Mouse (Mus musculus) hindbrain, embryonic 14.5 days (tissue): ENCODE measurements around the gene Abca14. TPM values are rescaled to one million over a fixed set of nuclear protein-coding genes. Genes with fewer than 3 reads are reported as not detected.
"Not testable (repeated sequence)": the region's sequence is repeated elsewhere in the genome, so short reads cannot be mapped to it uniquely, and the experiment has no call there.

Experiments
- ATAC-seq: fragments of 200-750 bp; cut with Nextera tagmentation; 2 replicates; pipeline ENCODE4 v1.8.0; 2017; ENCODE audit warnings: moderate number of reproducible peaks, mild to moderate bottlenecking, moderate TSS enrichment, moderate library complexity; ENCODE audit not compliant: low FRiP score
- DNase-seq: peaks from one replicate; pipeline ENCODE4 v3.0.0-alpha.2; 2015; ENCODE audit warnings: low spot score
- H3K27ac ChIP-seq: fragments of 300-500 bp; sonication (generic); 2 replicates; pipeline ENCODE4 v1.5.1; 2014; ENCODE audit warnings: mild to moderate bottlenecking, moderate library complexity
- H3K27me3 ChIP-seq: fragments of 300-500 bp; sonication (generic); 2 replicates; pipeline ENCODE4 v1.6.1; 2014; ENCODE audit warnings: mild to moderate bottlenecking, low read length, mixed read lengths; ENCODE audit not compliant: control insufficient read depth, insufficient read depth
- H3K36me3 ChIP-seq: fragments of 300-500 bp; sonication (generic); replicated peaks from 2 replicates; pipeline ENCODE4 v1.6.1; 2014; ENCODE audit not compliant: control insufficient read depth, insufficient read depth
- H3K4me1 ChIP-seq: fragments of 300-500 bp; sonication (generic); replicated peaks from 2 replicates; pipeline ENCODE4 v1.6.1; 2014; ENCODE audit warnings: antibody characterized with exemption, low read length, mixed read lengths; ENCODE audit not compliant: control insufficient read depth, insufficient read depth
- H3K4me2 ChIP-seq: fragments of 300-500 bp; sonication (generic); replicated peaks from 2 replicates; pipeline ENCODE4 v1.6.1; 2014; ENCODE audit warnings: mild to moderate bottlenecking, moderate library complexity
- H3K4me3 ChIP-seq: fragments of 300-500 bp; sonication (generic); replicated peaks from 2 replicates; pipeline ENCODE4 v1.5.1; 2014; ENCODE audit warnings: mild to moderate bottlenecking, low read length
- H3K9ac ChIP-seq: fragments of 300-500 bp; sonication (generic); 2 replicates; pipeline ENCODE4 v1.6.1; 2014
- H3K9me3 ChIP-seq: fragments of 300-500 bp; sonication (generic); 2 replicates; pipeline ENCODE4 v1.6.1; 2016; ENCODE audit warnings: low read length; ENCODE audit not compliant: control insufficient read depth
- WGBS: fragments of 180-500 bp; shearing (Covaris S2); extraction: QIAGEN DNeasy Blood & Tissue Kit; methylation state at CpG from one replicate; pipeline ENCODE4 v1.1.7; 2014; 5-methylcytosine and 5-hydroxymethylcytosine counted together
- polyA plus RNA-seq: library from polyadenylated mRNA; unstranded; fragments of >200 nt; fragmentation: Nextera tagmentation; extraction: Ambion mirVana; gene quantifications from 2 replicates; pipeline ENCODE4 v1.2.1, GENCODE M21; 2014

The Abca14 gene
- polyA plus RNA-seq, 1 experiment from 2014 or later, result not detected

GRCm38 (mm10) chr7:120285286-120285685 lies 81.5 kb downstream of the Abca14 start:
- H3K36me3 ChIP-seq, result no peaks in the 10 kb centered on the region
- no peak overlapping the region for H3K9ac ChIP-seq
- H3K4me2 ChIP-seq, result no peak overlapping the region
- H3K4me1 ChIP-seq, result no peaks in the 10 kb centered on the region
- ATAC-seq (no peak), DNase-seq (no peak)
- no peaks in the 10 kb centered on the region for H3K9me3 ChIP-seq
- H3K27me3 ChIP-seq, result no peaks in the 10 kb centered on the region
- no peak overlapping the region for H3K4me3 ChIP-seq
- 78% methylated on average over 3 of the region's 3 CpGs for WGBS
- no peak overlapping the region for H3K27ac ChIP-seq

- H3K9ac ChIP-seq, result no peak overlapping the region
- no peaks in the 10 kb centered on the region for H3K4me1 ChIP-seq
- H3K4me2 ChIP-seq, result no peak overlapping the region
- WGBS, result 85% methylated on average over 1 of the region's 1 CpGs
- no peak overlapping the region for H3K27ac ChIP-seq
- no peaks in the 10 kb centered on the region for H3K27me3 ChIP-seq
- H3K36me3 ChIP-seq, result no peaks in the 10 kb centered on the region
- H3K4me3 ChIP-seq, result no peak overlapping the region
- no peak for ATAC-seq
- no peaks in the 10 kb centered on the region for H3K9me3 ChIP-seq
- no peak for DNase-seq
These were observed 112.3 kb downstream of the Abca14 start for GRCm38 (mm10) chr7:120316086-120316485.

- no peak overlapping the region for H3K4me3 ChIP-seq
- no peak for ATAC-seq
- 54% methylated on average over 4 of the region's 4 CpGs for WGBS
- no peak overlapping the region for H3K4me2 ChIP-seq
- no peaks in the 10 kb centered on the region for H3K27me3 ChIP-seq
- H3K9ac ChIP-seq, result no peak overlapping the region
- H3K27ac ChIP-seq, result no peak overlapping the region
- no peaks in the 10 kb centered on the region for H3K9me3 ChIP-seq
- no peak for DNase-seq
- H3K4me1 ChIP-seq, result peaks cover 6% of the 10 kb centered on the region; the same call in 1 of the 2 replicates
- no peaks in the 10 kb centered on the region for H3K36me3 ChIP-seq
These were observed 119.2 kb downstream of the Abca14 start for GRCm38 (mm10) chr7:120322963-120323362.

GRCm38 (mm10) chr7:120325911-120326310 lies 122.2 kb downstream of the Abca14 start:
- not testable (repeated sequence) for DNase-seq, H3K27me3 ChIP-seq, ATAC-seq, H3K4me3 ChIP-seq, H3K27ac ChIP-seq, H3K9ac ChIP-seq, H3K4me2 ChIP-seq, H3K4me1 ChIP-seq, H3K9me3 ChIP-seq, H3K36me3 ChIP-seq
- WGBS, result 84% methylated on average over 2 of the region's 2 CpGs

GRCm38 (mm10) chr7:120327220-120328073 lies 123.7 kb downstream of the Abca14 start:
- no peaks in the 10 kb centered on the region for H3K9me3 ChIP-seq
- DNase-seq (peak; percentile 70), ATAC-seq (peak; percentile 57; the same call in 1 of the 2 replicates)
- peak overlapping the region; percentile 57 for H3K4me2 ChIP-seq
- peak overlapping the region; percentile 36; the same call in 1 of the 2 replicates for H3K9ac ChIP-seq
- 19% methylated on average over 22 of the region's 22 CpGs for WGBS
- H3K27ac ChIP-seq, result no peak overlapping the region
- H3K4me3 ChIP-seq, result peak overlapping the region; percentile 23
- no peaks in the 10 kb centered on the region for H3K36me3 ChIP-seq
- no peaks in the 10 kb centered on the region for H3K27me3 ChIP-seq
- H3K4me1 ChIP-seq, result peaks cover 7% of the 10 kb centered on the region; the same call in 1 of the 2 replicates

- DNase-seq (no peak), ATAC-seq (peak; percentile 21; the same call in 1 of the 2 replicates)
- H3K4me2 ChIP-seq, result peak within 1 kb of the TSS; percentile 57
- no peaks in the 10 kb centered on the region for H3K27me3 ChIP-seq
- no peak within 1 kb of the TSS for H3K27ac ChIP-seq
- H3K4me1 ChIP-seq, result peaks cover 7% of the 10 kb centered on the region; the same call in 1 of the 2 replicates
- no peaks in the 10 kb centered on the region for H3K9me3 ChIP-seq
- no peaks in the 10 kb centered on the region for H3K36me3 ChIP-seq
- H3K9ac ChIP-seq, result peak within 1 kb of the TSS; percentile 36; the same call in 1 of the 2 replicates
- H3K4me3 ChIP-seq, result 0 out of 2 replicates have a peak within 1 kb of the TSS, but pooled peaks have one; percentile 23
- WGBS, result 86% methylated on average over 22 of the region's 22 CpGs
These were observed 124.5 kb downstream of the Abca14 start, which contains the start of gene Abca15 for GRCm38 (mm10) chr7:120328087-120328793. TSS of gene Abca15 (plus strand) at chr7:120328670.

- H3K4me1 ChIP-seq, result no peaks in the 10 kb centered on the region
- H3K36me3 ChIP-seq, result no peaks in the 10 kb centered on the region
- no peaks in the 10 kb centered on the region for H3K27me3 ChIP-seq
- no peak overlapping the region for H3K4me3 ChIP-seq
- WGBS, result 35% methylated on average over 13 of the region's 13 CpGs
- no peak overlapping the region for H3K4me2 ChIP-seq
- no peaks in the 10 kb centered on the region for H3K9me3 ChIP-seq
- H3K9ac ChIP-seq, result no peak overlapping the region
- ATAC-seq, result no peak
- no peak for DNase-seq
- no peak overlapping the region for H3K27ac ChIP-seq
These were observed 157.4 kb downstream of the Abca14 start for GRCm38 (mm10) chr7:120361159-120361558.
